Mouse (Mus musculus) kidney, postnatal 36 days (tissue): ENCODE measurements around the gene Plin2.
A peak's percentile ranks its signal among the peaks of the same experiment; 100 is the strongest.
"Not testable (repeated sequence)": the region's sequence is repeated elsewhere in the genome, so short reads cannot be mapped to it uniquely, and the experiment has no call there.

Source experiments
- DNase-seq, 2 experiments: peaks; one replicate each; pipeline ENCODE4 v3.0.0; 2021 to 2022; ENCODE audit warnings: mixed read lengths in 2 of 2

Plin2 gene

DNA sequence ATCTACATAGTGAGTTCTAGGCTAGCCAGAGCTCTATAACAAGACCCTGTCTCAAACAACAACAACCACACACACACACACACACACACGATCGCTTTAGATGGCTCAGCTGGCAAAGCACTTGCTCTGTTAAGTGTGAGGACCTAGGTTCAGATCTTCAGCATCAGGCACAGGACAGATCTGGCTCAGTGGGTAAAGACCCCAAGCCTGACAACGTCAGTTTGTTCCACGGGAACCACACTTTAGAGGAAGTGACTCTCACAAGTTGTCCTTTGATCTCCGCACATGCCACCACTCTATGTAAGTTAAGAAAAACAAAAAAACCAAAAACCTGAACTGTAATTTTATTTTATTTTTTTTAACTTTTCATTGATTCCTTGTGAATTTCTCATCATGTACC lies 13.4 kb upstream of the Plin2 start:
- DNase-seq = no peak

DNA sequence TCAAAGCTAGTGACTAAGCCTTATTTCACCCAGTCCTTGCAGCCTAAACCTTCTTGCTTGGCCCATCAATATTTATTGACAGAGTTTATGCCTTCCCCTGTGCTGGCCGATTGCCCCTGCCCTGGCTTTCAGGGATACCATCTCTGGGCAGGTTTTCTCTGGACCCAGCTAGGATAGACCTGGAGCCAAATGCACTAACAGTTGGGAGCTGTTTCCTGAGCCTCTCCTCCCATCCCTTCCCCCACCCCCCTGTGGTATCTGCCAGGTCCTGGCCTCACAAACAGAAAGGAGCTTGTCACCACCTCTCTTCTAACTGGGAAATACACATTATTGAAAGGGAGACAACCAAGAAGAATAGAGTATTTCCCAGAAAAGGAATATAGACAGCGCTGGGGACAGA lies 12.0 kb upstream of the Plin2 start:
- DNase-seq = no peak

DNA sequence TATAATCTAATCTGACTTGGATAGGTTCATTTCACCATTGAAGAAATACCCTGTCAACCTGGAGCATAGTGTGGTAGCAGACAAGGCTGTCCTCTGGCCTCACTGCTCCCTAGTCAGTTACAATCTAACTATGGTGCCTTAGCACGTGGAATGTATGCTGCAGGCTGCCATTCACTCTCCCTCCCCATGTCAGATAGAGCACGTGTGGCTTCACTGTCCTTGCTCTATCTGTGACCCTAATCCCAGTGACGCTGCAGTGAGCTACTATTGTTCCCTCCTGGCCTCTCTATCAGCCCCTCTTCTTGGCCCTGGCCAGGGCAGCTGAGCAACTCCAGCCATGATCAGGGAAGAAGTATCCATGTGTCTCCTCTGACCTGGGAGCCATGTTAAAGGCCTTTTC lies 11.6 kb upstream of the Plin2 start:
- DNase-seq = no peak

DNA sequence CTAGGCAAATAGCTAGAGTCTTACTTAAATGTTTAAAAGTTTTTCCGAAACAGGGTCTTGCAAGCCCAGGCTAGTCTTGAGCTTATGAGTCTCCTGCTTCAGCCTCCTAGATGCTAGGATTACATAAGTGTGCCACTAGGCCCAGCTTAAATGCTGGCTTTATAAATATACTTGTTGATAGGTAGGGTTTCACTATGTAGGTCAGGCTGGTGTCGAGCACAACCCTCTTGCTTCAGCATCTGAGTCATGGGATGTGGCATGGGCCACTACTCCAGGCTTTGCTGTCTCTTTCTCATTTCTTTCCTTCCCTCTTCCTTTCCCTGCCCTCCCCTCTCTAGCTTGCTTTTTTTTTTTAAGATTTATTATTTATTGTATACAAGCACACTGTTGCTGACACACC lies 9.8 kb upstream of the Plin2 start:
- no peak for DNase-seq

- no peak for DNase-seq
Measured at GRCm38 (mm10) chr4:86676756-86677155, 6.9 kb upstream of the Plin2 start.

- not testable (repeated sequence) for DNase-seq
Measured at GRCm38 (mm10) chr4:86674739-86675138, 4.9 kb upstream of the Plin2 start.

DNA sequence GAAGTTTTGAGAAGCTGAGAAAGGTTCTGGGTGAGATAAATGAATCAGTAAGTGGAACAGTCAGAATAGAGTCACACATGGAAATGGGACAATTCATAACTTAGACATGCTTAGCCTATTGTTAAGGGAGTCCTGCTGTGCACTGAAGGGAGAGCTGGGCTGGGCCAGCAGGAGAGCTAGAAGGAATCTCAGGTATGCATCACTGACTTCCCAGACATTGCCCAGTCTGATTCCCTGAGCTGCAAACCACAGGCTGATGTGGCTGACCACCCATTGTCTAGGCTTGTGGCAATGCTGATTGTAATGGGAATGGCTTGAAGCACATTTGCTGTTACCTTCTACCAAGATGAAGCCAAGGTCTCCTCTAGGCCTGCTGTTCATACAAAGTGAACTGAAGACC lies 4.3 kb upstream of the Plin2 start:
- DNase-seq = not testable (repeated sequence)

- DNase-seq = no peak
Measured at GRCm38 (mm10) chr4:86672450-86672849, 2.6 kb upstream of the Plin2 start.

DNA sequence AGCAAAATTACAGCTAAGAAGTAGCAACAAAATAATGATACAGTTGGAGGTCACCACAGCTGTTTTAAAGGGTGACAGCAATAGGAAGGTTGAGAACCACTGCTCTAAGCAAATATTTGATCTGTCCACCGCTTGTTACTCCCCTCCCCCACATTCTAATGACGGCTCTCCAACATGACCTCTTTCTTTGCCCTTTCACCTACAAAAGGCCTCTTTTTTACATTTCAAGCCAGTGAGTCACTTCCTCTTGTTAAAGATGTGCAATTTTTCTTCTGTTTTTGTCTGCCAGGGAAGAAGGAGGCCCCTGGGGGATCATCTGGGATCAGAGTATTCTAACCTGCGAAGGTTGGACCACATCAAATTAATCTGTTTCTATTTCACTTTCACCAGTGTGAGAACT lies 1.9 kb upstream of the Plin2 start:
- DNase-seq = peak; percentile 18 to 38

DNA sequence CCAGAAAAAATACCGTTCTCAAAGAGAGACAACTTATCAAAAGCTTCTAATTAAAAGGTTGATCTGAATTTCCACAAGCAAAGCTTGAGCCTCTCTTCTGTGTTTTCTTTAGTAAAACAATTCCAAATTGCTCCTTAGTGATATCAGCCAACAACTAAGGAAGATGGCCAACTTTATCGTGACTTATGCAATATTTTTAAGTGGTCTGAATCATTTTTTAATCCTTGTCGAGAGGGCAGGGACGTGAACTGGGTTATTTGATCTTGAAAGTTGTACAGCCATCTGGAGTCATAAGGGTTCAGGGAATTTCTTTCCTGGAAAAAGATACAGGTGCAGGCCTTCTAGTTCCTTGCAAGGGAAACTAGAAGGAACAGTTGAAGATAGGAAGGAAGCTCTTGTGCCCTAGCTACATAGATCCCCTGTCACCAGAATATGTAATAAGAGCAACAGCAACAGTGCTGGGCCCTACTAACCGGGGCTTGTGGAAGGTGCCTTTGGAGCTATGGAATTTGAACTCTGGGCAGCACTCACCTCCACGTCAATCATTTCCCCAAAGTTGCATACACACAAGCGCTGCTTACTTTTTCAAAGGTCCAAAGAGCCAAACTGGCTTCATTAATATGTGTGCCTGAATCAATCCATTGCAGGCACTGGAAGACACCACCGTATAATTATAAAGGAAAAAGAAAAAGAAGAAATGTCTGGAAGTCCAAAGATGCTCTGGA lies 884 bp upstream of the Plin2 start:
- peak; percentile 41 to 57 for DNase-seq

DNA sequence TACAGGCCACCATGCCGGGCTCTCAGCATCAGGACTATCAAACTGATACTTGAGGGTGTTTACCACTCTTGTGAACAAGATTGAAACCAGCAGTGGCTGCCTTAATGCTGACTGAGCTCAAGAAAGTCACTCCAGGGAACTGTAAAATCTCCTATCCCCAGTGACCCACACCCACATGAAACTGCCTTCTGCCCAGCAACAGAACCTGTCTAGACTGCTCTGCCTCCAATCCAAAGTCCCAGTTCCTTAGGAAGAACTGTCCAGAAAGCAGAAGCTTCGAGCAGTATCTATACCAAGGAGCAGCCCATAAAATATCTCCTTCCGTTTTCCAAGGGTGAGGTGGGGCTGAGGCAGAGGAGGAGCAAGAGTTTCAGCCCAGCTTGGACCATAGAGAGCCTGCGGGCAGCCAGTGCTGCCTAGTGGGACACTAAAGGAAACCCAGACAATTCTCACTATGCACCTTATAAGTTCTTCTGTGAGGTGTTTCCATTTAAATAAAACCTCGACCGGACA lies 563 bp downstream of the Plin2 start:
- peak; percentile 69 to 73 for DNase-seq

GRCm38 (mm10) chr4:86668290-86669000 lies 1.4 kb downstream of the Plin2 start:
- DNase-seq = no peak

GRCm38 (mm10) chr4:86665596-86665995 lies 4.3 kb downstream of the Plin2 start:
- DNase-seq = peak in 1 of 2 experiments; percentile 21

GRCm38 (mm10) chr4:86663919-86664318 lies 5.9 kb downstream of the Plin2 start:
- DNase-seq = no peak

DNA sequence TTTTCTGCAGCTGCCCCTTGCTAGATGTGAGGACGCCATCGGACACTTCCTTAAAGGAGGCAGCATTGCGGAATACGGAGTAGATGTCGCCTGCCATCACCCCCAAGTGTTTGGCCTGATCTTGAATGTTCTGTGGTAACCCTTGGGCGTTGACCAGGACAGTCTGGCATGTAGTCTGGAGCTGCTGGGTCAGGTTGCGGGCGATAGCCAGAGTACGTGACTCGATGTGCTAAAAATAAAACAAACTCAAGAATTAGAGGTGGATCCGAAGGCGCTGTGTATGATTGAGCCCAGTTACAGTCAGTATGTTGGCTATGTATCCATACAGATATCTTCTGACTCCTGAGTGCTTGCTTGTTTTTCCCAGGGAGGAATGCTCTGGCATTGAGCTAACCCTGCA lies 12.7 kb downstream of the Plin2 start:
- DNase-seq = no peak

- DNase-seq = not testable (repeated sequence)
Measured at GRCm38 (mm10) chr4:86656410-86656809, 13.4 kb downstream of the Plin2 start.

DNA sequence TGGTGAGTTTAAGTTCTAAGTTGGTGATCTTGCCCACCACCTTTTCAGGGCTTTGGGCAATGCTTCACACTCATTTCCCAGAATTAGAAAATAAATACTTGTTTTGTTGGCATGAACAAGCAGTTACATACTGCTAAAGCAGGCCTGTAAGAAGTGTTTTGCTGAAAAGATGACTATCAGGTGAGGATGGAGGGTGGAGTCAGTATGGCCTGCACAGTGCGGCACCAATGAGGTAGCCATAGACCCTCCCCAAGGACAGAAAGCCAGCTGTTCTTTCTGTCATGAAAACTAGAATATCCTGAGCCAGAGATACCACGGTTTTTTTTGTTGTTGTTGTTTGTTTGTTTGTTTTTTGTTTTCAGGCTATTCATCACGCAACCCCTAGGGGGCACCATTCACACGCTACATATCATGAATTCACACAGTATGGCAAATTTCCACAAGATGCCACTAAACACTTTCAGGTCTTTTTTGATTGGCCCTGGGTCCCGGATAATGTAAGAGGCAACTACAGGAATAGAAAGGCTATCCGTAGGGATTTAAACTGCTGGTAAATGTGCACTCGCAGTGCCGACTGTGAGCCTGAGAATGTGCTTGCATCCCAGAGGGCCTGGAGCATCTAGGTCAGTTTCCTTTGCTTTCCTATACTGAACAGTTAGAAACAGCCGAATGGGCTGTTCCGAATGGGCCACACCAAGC lies 18.0 kb downstream of the Plin2 start:
- peak; percentile 13 to 27 for DNase-seq

GRCm38 (mm10) chr4:86648394-86648793 lies 21.5 kb downstream of the Plin2 start:
- DNase-seq = not testable (repeated sequence)

DNA sequence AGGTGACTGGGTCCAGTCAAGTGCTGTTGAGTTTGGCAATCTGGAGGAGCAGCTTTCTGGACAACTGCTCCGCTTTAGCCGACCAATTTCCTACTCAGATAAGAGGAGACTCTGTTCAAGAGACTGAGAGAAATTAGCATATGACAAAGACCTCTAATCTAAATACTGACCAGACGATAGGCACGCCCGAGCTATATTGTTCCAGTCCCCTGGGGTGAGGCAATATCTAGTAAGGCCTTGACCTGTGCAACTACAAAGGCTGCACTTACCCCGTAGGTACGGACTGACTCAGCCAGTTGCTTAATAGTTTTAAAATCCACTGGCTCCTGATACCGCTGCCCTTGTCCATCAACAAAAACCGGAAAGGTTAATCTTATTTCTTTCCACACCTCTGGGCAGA lies 32.3 kb downstream of the Plin2 start:
- DNase-seq = not testable (repeated sequence)

DNA sequence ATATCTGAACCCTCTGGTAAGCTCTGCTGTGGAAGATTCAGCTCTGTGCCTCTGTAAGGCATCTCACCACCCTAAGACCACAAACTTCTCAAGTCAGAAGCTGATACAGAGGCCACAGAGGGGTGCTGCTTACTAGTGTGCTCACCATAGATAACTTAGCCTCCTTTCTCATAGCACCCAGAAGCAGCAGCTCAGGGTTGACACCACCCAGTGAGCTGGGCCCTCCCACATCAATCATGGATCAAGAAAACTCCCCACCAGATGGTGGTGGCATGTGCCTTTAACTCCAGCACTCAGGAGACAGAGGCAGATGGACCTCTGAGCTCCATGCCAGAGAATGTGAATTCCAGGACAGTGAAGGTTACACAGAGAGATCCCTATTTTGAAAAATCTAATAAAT lies 35.0 kb downstream of the Plin2 start:
- DNase-seq = not testable (repeated sequence)

DNA sequence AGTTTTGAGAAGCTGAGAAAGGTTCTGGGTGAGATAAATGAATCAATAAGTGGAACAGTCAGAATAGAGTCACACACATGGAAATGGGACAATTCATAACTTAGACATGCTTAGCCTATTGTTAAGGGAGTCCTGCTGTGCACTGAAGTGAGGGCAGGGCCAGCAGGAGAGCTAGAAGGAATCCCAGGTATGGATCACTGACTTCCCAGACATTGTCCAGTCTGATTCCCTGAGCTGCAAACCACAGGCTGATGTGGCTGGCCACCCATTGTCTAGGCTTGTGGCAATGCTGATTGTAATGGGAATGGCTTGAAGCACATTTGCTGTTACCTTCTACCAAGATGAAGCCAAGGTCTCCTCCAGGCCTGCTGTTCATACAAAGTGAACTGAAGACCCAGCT lies 35.5 kb downstream of the Plin2 start:
- not testable (repeated sequence) for DNase-seq

DNA sequence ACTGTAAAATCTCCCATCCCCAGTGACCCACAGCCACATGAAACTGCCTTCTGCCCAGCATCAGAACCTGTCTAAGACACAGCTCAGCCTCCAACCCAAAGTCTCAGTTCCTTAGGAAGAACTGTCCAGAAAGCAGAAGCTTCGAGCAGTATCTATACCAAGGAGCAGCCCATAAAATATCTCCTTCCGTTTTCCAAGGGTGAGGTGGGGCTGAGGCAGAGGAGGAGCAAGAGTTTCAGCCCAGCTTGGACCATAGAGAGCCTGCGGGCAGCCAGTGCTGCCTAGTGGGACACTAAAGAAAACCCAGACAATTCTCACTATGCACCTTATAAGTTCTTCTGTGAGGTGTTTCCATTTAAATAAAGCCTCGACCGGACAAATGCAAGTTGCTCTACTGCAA lies 37.3 kb downstream of the Plin2 start:
- not testable (repeated sequence) for DNase-seq

DNA sequence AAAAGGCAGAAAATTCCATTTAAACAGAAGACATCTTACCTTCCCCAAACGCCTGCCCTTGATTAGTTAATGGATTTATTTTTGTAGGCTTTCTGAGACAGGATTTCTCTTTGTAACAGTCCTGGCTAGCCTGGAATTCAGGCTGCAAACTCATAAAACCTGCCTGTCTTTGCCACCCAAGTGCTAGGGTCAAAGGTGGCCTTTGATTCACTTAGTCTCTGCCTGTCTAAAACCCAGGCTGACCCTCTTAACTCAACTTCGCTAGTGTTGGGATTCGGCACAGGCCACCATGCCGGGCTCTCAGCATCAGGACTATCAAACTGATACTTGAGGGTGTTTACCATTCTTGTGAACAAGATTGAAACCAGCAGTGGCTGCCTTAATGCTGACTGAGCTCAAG lies 38.0 kb downstream of the Plin2 start:
- DNase-seq = no peak

DNA sequence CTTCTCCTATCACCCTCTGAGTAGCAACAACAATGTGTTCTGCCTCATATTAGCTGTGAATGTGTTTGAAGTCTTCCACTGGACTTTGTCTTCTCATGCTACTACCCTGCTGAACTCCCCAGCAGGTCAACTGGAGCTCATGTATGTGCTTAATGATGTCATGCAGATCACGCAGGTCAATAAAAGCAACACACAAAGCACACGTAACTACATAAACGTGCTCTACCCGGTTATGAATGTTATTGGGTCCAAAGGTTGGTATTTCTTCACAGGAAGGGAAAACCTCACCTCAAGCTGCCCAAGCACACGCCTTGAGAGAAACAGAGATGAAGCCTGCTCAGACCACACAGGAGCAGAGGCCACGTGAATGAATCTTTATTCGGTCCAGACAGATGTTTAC lies 43.4 kb downstream of the Plin2 start:
- DNase-seq = not testable (repeated sequence)
